Mouse (Mus musculus): ENCODE data around the gene Xcr1. TPM values are rescaled to one million over a fixed set of nuclear protein-coding genes. Genes with fewer than 3 reads are reported as not detected.

The Xcr1 gene
- polyA plus RNA-seq, 1 experiment from 2014 or later: not detected

- Histone ChIP-seq H3K36me3 (ENCODE audit: control insufficient read depth, insufficient read depth, low read length) (0 out of 2 replicates have a peak, but pooled peaks cover 2% of the 10 kb centered on the region), H3K4me1 (ENCODE audit: control insufficient read depth, insufficient read depth, low read length) (no peaks in the 10 kb centered on the region), H3K4me3 (replicated peaks; ENCODE audit: low read length) (no peak overlapping the region), H3K27ac (ENCODE audit: low read length) (no peak overlapping the region), H3K4me2 (ENCODE audit: low read depth, low read length) (no peak overlapping the region), H3K9me3 (replicated peaks; ENCODE audit: control insufficient read depth, low read length) (no peaks in the 10 kb centered on the region), H3K9ac (ENCODE audit: low read length) (no peak overlapping the region), H3K27me3 (ENCODE audit: control insufficient read depth, insufficient read depth, low read length) (no peaks in the 10 kb centered on the region)
- ATAC-seq (ENCODE audit: insufficient read depth, low FRiP score): no peak
These were observed 58.9 kb downstream of the Xcr1 start for GRCm38 (mm10) chr9:123802896-123803295.

GRCm38 (mm10) chr9:123802421-123802820 lies 59.4 kb downstream of the Xcr1 start:
- no peak for ATAC-seq (ENCODE audit: insufficient read depth, low FRiP score)
- Histone ChIP-seq H3K4me2 (ENCODE audit: low read depth, low read length) (no peak overlapping the region), H3K4me3 (replicated peaks; ENCODE audit: low read length) (no peak overlapping the region), H3K4me1 (ENCODE audit: control insufficient read depth, insufficient read depth, low read length) (no peaks in the 10 kb centered on the region), H3K27me3 (ENCODE audit: control insufficient read depth, insufficient read depth, low read length) (no peaks in the 10 kb centered on the region), H3K36me3 (ENCODE audit: control insufficient read depth, insufficient read depth, low read length) (peaks cover 2% of the 10 kb centered on the region; the same call in 1 of the 2 replicates), H3K9me3 (replicated peaks; ENCODE audit: control insufficient read depth, low read length) (no peaks in the 10 kb centered on the region), H3K27ac (ENCODE audit: low read length) (no peak overlapping the region), H3K9ac (ENCODE audit: low read length) (no peak overlapping the region)
- WGBS: 94% methylated on average over 2 of the region's 2 CpGs

Other genes with a start within 250 kb of the Xcr1 start
- gene Slc6a20b, start 229.5 kb downstream of the Xcr1 start, polyA plus RNA-seq (2015; fragmentation: Nextera tagmentation; extraction: Ambion mirVana): 0.21 and 0.31 TPM in 2 replicates
- 0.41 and 0.46 TPM in 2 replicates for gene Ccr9, start 183.6 kb downstream of the Xcr1 start, polyA plus RNA-seq (2015; fragmentation: Nextera tagmentation; extraction: Ambion mirVana)
- 3.4 and 4.7 TPM in 2 replicates for gene Slc6a20a, start 183.1 kb downstream of the Xcr1 start, polyA plus RNA-seq (2015; fragmentation: Nextera tagmentation; extraction: Ambion mirVana)
- gene Lztfl1, start 144.3 kb downstream of the Xcr1 start, polyA plus RNA-seq (2015; fragmentation: Nextera tagmentation; extraction: Ambion mirVana): 46.4 and 47.8 TPM in 2 replicates
- gene Cxcr6, start 55.6 kb downstream of the Xcr1 start, polyA plus RNA-seq (2015; fragmentation: Nextera tagmentation; extraction: Ambion mirVana): 0.70 and 1.0 TPM in 2 replicates
- gene Fyco1, start 10.1 kb downstream of the Xcr1 start, polyA plus RNA-seq (2015; fragmentation: Nextera tagmentation; extraction: Ambion mirVana): 14.7 and 14.8 TPM in 2 replicates
- gene Ccr1, start 106.7 kb upstream of the Xcr1 start, polyA plus RNA-seq (2015; fragmentation: Nextera tagmentation; extraction: Ambion mirVana): 4.3 and 5.0 TPM in 2 replicates
- gene Ccr1l1, start 116.4 kb upstream of the Xcr1 start, polyA plus RNA-seq (2015; fragmentation: Nextera tagmentation; extraction: Ambion mirVana): not detected in 2 replicates
- gene Ccr3, start 159.9 kb upstream of the Xcr1 start, polyA plus RNA-seq (2015; fragmentation: Nextera tagmentation; extraction: Ambion mirVana): 0.18 and 0.32 TPM in 2 replicates
- 4.2 and 8.5 TPM in 2 replicates for gene Ccr2, start 239.9 kb upstream of the Xcr1 start, polyA plus RNA-seq (2015; fragmentation: Nextera tagmentation; extraction: Ambion mirVana)